Mouse (Mus musculus): ENCODE data around the gene Rc3h2. TPM values are rescaled to one million over a fixed set of nuclear protein-coding genes. Genes with fewer than 3 reads are reported as not detected.

Rc3h2 gene
- total and polyA plus RNA-seq, 3 experiments: 5.7 to 7.9 (median 6.2) TPM

GRCm38 (mm10) chr2:37442611-37443591 is 20.2 kb upstream of the Rc3h2 start, which contains the start of the genes Zbtb26, Zbtb6 and Rabgap1 (continued):
- peak; percentile 96 for TF ChIP-seq TCF12 (IDR thresholded peaks at IDR 0.05; ENCODE audit: low read depth, low read length)

GRCm38 (mm10) chr2:37431609-37432008 is 8.9 kb upstream of the Rc3h2 start:
- peak; percentile 56 for DNase-seq (ENCODE audit: extremely low read depth)
- in situ Hi-C loops (cut with MboI; ENCODE audit: low pct_ligation_motif_present, low pct_unique_long_range_greater_than_20kb, low sequenced_read_pairs): no loop called here

GRCm38 (mm10) chr2:37430593-37431464 is 8.1 kb upstream of the Rc3h2 start:
- Histone ChIP-seq H3K79me2 (replicated peaks; ENCODE audit: control insufficient read depth, extremely low read depth, insufficient read depth, poor library complexity, severe bottlenecking) (peaks cover 45% of the 10 kb centered on the region), H3K27ac (ENCODE audit: insufficient read depth, low read depth) (peak overlapping the region; percentile 86), H3K4me1 (ENCODE audit: control insufficient read depth in 1 of 2, insufficient read depth in 2 of 2) (peaks cover 4 to 40% of the 10 kb centered on the region in 2 experiments), H3K4me3 (replicated peaks in 1 of 3; ENCODE audit: low read depth in 2 of 3, low read length in 2 of 3, poor library complexity in 1 of 3) (peak overlapping the region; percentile 67 to 95 (median 85)), H3K27me3 (replicated peaks) (no peaks in the 10 kb centered on the region), H3K36me3 (replicated peaks in 1 of 2; ENCODE audit: control insufficient read depth in 1 of 2, insufficient read depth in 1 of 2, low read length in 1 of 2) (peaks cover 21 to 31% of the 10 kb centered on the region in 2 experiments), H3K9me3 (replicated peaks; ENCODE audit: low read length) (no peaks in the 10 kb centered on the region), H3K4me2 (ENCODE audit: insufficient read depth, low read depth, poor library complexity, severe bottlenecking) (peak overlapping the region; percentile 88; the same call in 1 of the 2 replicates), H3K9ac (ENCODE audit: insufficient read depth, low read depth) (peak overlapping the region; percentile 100)
- peak; percentile 86 for DNase-seq (ENCODE audit: extremely low read depth)
- dilution Hi-C loops (cut with MboI; ENCODE audit: extremely low pct_ligation_motif_present, extremely low pct_unique_long_range_greater_than_20kb, low sequenced_read_pairs) (no loop called here), in situ Hi-C loops (cut with MboI; ENCODE audit: low pct_ligation_motif_present, low pct_unique_long_range_greater_than_20kb, low sequenced_read_pairs) (no loop called here)
- no peak for TF ChIP-seq CTCF (conservative IDR thresholded peaks at IDR 0.05 in 1 of 2, IDR thresholded peaks at IDR 0.05 in 1 of 2; ENCODE audit: low read depth in 2 of 2, low read length in 2 of 2)
- TF ChIP-seq RCOR1 (conservative IDR thresholded peaks at IDR 0.05; ENCODE audit: low read depth, low read length): peak; percentile 79; the same call in 1 of the 2 replicates
- TF ChIP-seq TCF12 (IDR thresholded peaks at IDR 0.05; ENCODE audit: low read depth, low read length): 0 out of 2 replicates have a peak, but pooled peaks have one; percentile 54
- peak; percentile 60; the same call in 1 of the 2 replicates for TF ChIP-seq CHD1 (IDR thresholded peaks at IDR 0.05; ENCODE audit: low read depth, low read length)
- peak; percentile 43; the same call in 1 of the 2 replicates for TF ChIP-seq MEF2A (IDR thresholded peaks at IDR 0.05; ENCODE audit: borderline replicate concordance, low read depth, low read length)
- no peak; the same call in 1 of the 2 replicates for TF ChIP-seq MYC (IDR thresholded peaks at IDR 0.05; ENCODE audit: low read depth, low read length)
- TF ChIP-seq MXI1 (IDR thresholded peaks at IDR 0.05; ENCODE audit: low read depth, low read length): peak; percentile 88
- TF ChIP-seq KAT2A (IDR thresholded peaks at IDR 0.05; ENCODE audit: insufficient replicate concordance, low read length): peak; percentile 95; the same call in 1 of the 2 replicates
- TF ChIP-seq TBP (conservative IDR thresholded peaks at IDR 0.05; ENCODE audit: low read depth, low read length): peak; percentile 52; the same call in 1 of the 2 replicates
- TF ChIP-seq UBTF (IDR thresholded peaks at IDR 0.05; ENCODE audit: low read depth, low read length): no peak
- TF ChIP-seq POLR2A (IDR thresholded peaks at IDR 0.05; ENCODE audit: low read depth, low read length): peak; percentile 73
- TF ChIP-seq MAFK (IDR thresholded peaks at IDR 0.05; ENCODE audit: insufficient replicate concordance, low read length): peak; percentile 85
- TF ChIP-seq NRF1 (IDR thresholded peaks at IDR 0.05; ENCODE audit: low read depth, low read length): peak; percentile 50
- TF ChIP-seq USF1 (IDR thresholded peaks at IDR 0.05; ENCODE audit: low read depth, low read length): no peak
- TF ChIP-seq GABPA (IDR thresholded peaks at IDR 0.05; ENCODE audit: insufficient replicate concordance, low read depth, low read length): peak; percentile 12; the same call in 1 of the 2 replicates
- TF ChIP-seq ZMIZ1 (IDR thresholded peaks at IDR 0.05; ENCODE audit: low read depth, low read length): peak; percentile 45; the same call in 1 of the 2 replicates
- peak; percentile 95 for TF ChIP-seq HCFC1 (IDR thresholded peaks at IDR 0.05; ENCODE audit: low read depth, low read length)
- TF ChIP-seq NELFE (IDR thresholded peaks at IDR 0.05; ENCODE audit: low read depth, low read length): peak; percentile 83
- TF ChIP-seq JUN (IDR thresholded peaks at IDR 0.05; ENCODE audit: insufficient read depth, low read depth, low read length): no peak
- peak; percentile 93 for TF ChIP-seq ELF1 (IDR thresholded peaks at IDR 0.05; ENCODE audit: low read depth, low read length)

More at GRCm38 (mm10) chr2:37431609-37432008, 8.9 kb upstream of the Rc3h2 start:
- H3K4me3 ChIP-seq (replicated peaks in 1 of 3; ENCODE audit: low read depth in 2 of 3, low read length in 2 of 3, poor library complexity in 1 of 3): peak overlapping the region; percentile 67 to 85 (median 76)
- H3K79me2 ChIP-seq (replicated peaks; ENCODE audit: control insufficient read depth, extremely low read depth, insufficient read depth, poor library complexity, severe bottlenecking): peaks cover 41% of the 10 kb centered on the region
- peak overlapping the region; percentile 88 for H3K4me2 ChIP-seq (ENCODE audit: insufficient read depth, low read depth, poor library complexity, severe bottlenecking)
- H3K36me3 ChIP-seq (replicated peaks in 1 of 2; ENCODE audit: control insufficient read depth in 1 of 2, insufficient read depth in 1 of 2, low read length in 1 of 2): peaks cover 25 to 36% of the 10 kb centered on the region in 2 experiments
- peaks cover 4 to 40% of the 10 kb centered on the region in 2 experiments for H3K4me1 ChIP-seq (ENCODE audit: control insufficient read depth in 1 of 2, insufficient read depth in 2 of 2)
- TF ChIP-seq JUN (IDR thresholded peaks at IDR 0.05; ENCODE audit: insufficient read depth, low read depth, low read length): no peak
- TF ChIP-seq MAZ (IDR thresholded peaks at IDR 0.05; ENCODE audit: low read depth, low read length): 0 out of 2 replicates have a peak, but pooled peaks have one; percentile 8
- peak; percentile 75 for TF ChIP-seq CHD1 (IDR thresholded peaks at IDR 0.05; ENCODE audit: low read depth, low read length)
- TF ChIP-seq TBP (conservative IDR thresholded peaks at IDR 0.05; ENCODE audit: low read depth, low read length): 0 out of 2 replicates have a peak, but pooled peaks have one; percentile 23
- peak; percentile 9; the same call in 1 of the 2 replicates for TF ChIP-seq ELF1 (IDR thresholded peaks at IDR 0.05; ENCODE audit: low read depth, low read length)
- TF ChIP-seq BHLHE40 (IDR thresholded peaks at IDR 0.05; ENCODE audit: low read depth, low read length): no peak
- TF ChIP-seq ZKSCAN1 (IDR thresholded peaks at IDR 0.05; ENCODE audit: borderline replicate concordance, low read depth, low read length): no peak
- TF ChIP-seq MYC (IDR thresholded peaks at IDR 0.05; ENCODE audit: low read depth, low read length): peak; percentile 38; the same call in 1 of the 2 replicates
- peak overlapping the region; percentile 100 for H3K9ac ChIP-seq (ENCODE audit: insufficient read depth, low read depth)
- dilution Hi-C loops (cut with MboI; ENCODE audit: extremely low pct_ligation_motif_present, extremely low pct_unique_long_range_greater_than_20kb, low sequenced_read_pairs): no loop called here
- no peaks in the 10 kb centered on the region for H3K9me3 ChIP-seq (replicated peaks; ENCODE audit: low read length)
- H3K27me3 ChIP-seq (replicated peaks): no peaks in the 10 kb centered on the region
- H3K27ac ChIP-seq (ENCODE audit: insufficient read depth, low read depth): peak overlapping the region; percentile 92

Data from CH12.LX (cell line).